Mouse (Mus musculus) stomach, embryonic 14.5 days (tissue): Measurements from ENCODE around the gene Pex16. TPM values are rescaled to one million over a fixed set of nuclear protein-coding genes. Genes with fewer than 3 reads are reported as not detected.
A peak's percentile ranks its signal among the peaks of the same experiment; 100 is the strongest.

Experiments
- ATAC-seq: fragments of 200-750 bp; cut with Nextera tagmentation; 2 replicates; pipeline ENCODE4 v1.8.0; 2017; ENCODE audit warnings: low read depth, moderate TSS enrichment; ENCODE audit not compliant: insufficient number of reproducible peaks, insufficient read depth, low FRiP score
- H3K27ac ChIP-seq: fragments of 300-500 bp; sonication (generic); 2 replicates; pipeline ENCODE4 v1.5.1; 2014; ENCODE audit warnings: mild to moderate bottlenecking, low read length, moderate library complexity, mixed read lengths
- H3K27me3 ChIP-seq: fragments of 300-500 bp; sonication (generic); 2 replicates; pipeline ENCODE4 v1.6.1; 2014; ENCODE audit warnings: low read length, control low read depth, mixed read lengths; ENCODE audit not compliant: control insufficient read depth, insufficient read depth
- H3K36me3 ChIP-seq: fragments of 300-500 bp; sonication (generic); 2 replicates; pipeline ENCODE4 v1.6.1; 2014; ENCODE audit warnings: mild to moderate bottlenecking, control low read depth, low read length, moderate library complexity, mixed read lengths; ENCODE audit not compliant: control insufficient read depth, insufficient read depth
- H3K4me1 ChIP-seq: fragments of 300-500 bp; sonication (generic); 2 replicates; pipeline ENCODE4 v1.6.1; 2014; ENCODE audit warnings: low read length, control low read depth, mixed read lengths; ENCODE audit not compliant: control insufficient read depth, insufficient read depth
- H3K4me2 ChIP-seq: fragments of 300-500 bp; sonication (generic); replicated peaks from 2 replicates; pipeline ENCODE4 v1.6.1; 2014; ENCODE audit warnings: low read depth, low read length, control low read depth
- H3K4me3 ChIP-seq: fragments of 300-500 bp; sonication (generic); 2 replicates; pipeline ENCODE4 v1.5.1; 2014; ENCODE audit warnings: low read depth, low read length, control low read depth
- H3K9ac ChIP-seq: fragments of 300-500 bp; sonication (generic); replicated peaks from 2 replicates; pipeline ENCODE4 v1.6.1; 2014; ENCODE audit warnings: low read depth, mild to moderate bottlenecking, control low read depth, low read length, moderate library complexity, mixed read lengths
- H3K9me3 ChIP-seq: fragments of 300-500 bp; sonication (generic); 2 replicates; pipeline ENCODE4 v1.6.1; 2016; ENCODE audit warnings: low read depth, low read length, control low read depth; ENCODE audit not compliant: control insufficient read depth
- WGBS: fragments of 180-500 bp; shearing (Covaris S2); extraction: QIAGEN DNeasy Blood & Tissue Kit; methylation state at CpG from one replicate; pipeline ENCODE4 v1.1.7; 2014; 5-methylcytosine and 5-hydroxymethylcytosine counted together
- polyA plus RNA-seq: library from polyadenylated mRNA; unstranded; fragments of >200 nt; fragmentation: Nextera tagmentation; extraction: Ambion mirVana; gene quantifications from 2 replicates; pipeline ENCODE4 v1.2.1, GENCODE M21; 2014

The Pex16 gene
- polyA plus RNA-seq, 1 experiment from 2014 or later = 23.2 TPM

DNA sequence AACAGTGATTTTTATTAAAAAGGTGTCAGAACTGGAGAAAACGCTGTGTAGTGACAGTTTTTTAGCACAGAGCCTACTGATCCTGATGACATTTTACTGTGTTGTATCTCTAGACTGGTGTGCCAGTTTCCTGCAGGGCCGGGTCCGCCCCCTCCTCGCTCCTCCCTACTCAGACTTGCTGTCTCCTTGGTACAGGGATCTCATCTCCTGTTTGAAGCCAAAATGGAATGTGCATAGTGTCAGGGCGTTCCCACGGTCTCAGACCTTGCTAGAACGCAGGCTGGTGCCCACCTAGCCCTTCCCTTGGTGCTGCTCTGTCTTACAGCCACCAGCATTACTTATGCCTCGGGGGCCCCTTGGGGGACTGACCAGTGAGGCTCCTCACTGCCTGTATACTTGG lies 12.7 kb upstream of the Pex16 start:
- no peak for ATAC-seq
- peaks cover 33% of the 10 kb centered on the region for H3K36me3 ChIP-seq
- no peaks in the 10 kb centered on the region for H3K9me3 ChIP-seq
- no peak overlapping the region for H3K27ac ChIP-seq
- no peaks in the 10 kb centered on the region for H3K4me1 ChIP-seq
- WGBS = 87% methylated on average over 8 of the region's 8 CpGs
- H3K9ac ChIP-seq = no peak overlapping the region
- H3K27me3 ChIP-seq = no peaks in the 10 kb centered on the region
- no peak overlapping the region for H3K4me2 ChIP-seq
- no peak overlapping the region for H3K4me3 ChIP-seq

- ATAC-seq = no peak
- Histone ChIP-seq H3K27ac (no peak overlapping the region), H3K36me3 (peaks cover 25% of the 10 kb centered on the region), H3K4me3 (no peak overlapping the region), H3K9ac (no peak overlapping the region), H3K27me3 (no peaks in the 10 kb centered on the region), H3K9me3 (no peaks in the 10 kb centered on the region), H3K4me2 (no peak overlapping the region), H3K4me1 (no peaks in the 10 kb centered on the region)
- WGBS = 90% methylated on average over 6 of the region's 6 CpGs
Observed at GRCm38 (mm10) chr2:92362571-92363228, 11.8 kb upstream of the Pex16 start.

DNA sequence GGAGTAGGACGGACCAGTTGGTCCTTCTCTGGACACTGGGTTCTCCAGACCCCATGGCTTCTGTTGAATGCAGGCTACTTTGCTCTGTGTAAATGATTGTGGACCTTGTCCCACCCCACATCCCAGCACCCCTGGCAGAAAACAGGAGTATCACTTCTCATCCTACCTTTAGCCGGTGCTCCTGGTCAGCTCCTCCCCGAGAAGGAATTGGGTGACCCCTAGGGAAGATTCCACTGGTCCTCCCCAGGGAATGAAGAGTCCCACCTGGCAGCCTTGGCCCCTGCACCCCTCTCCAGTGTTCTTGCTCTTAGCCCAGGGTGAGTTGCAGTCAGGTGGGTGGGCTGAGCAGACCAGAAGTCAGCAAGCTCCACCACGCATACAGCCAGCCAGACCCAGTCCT lies 10.4 kb upstream of the Pex16 start:
- H3K36me3 ChIP-seq = peaks cover 15% of the 10 kb centered on the region
- WGBS = 84% methylated on average over 4 of the region's 4 CpGs
- no peak overlapping the region for H3K4me3 ChIP-seq
- no peaks in the 10 kb centered on the region for H3K4me1 ChIP-seq
- H3K27me3 ChIP-seq = no peaks in the 10 kb centered on the region
- H3K9me3 ChIP-seq = no peaks in the 10 kb centered on the region
- no peak overlapping the region for H3K27ac ChIP-seq
- no peak for ATAC-seq
- H3K9ac ChIP-seq = no peak overlapping the region
- H3K4me2 ChIP-seq = no peak overlapping the region

DNA sequence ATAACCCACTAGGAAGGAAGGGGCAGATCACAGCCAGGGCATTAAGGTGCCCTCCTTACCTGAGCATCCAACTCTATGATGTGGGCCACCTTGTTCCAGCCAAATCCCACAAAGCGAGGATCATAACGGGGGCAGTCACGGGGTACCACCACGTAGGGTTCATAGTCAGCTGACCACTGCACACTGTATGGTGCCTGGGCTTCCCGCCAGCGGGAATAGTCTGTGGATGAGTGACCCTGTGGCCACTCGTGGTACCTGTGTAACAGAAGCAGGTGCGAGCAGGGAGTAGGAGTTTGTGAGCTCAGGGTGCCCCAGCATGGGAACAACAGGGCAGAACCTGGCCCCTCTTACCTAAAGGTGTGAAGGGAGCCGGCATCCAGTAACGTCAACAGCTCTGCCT lies 8.9 kb upstream of the Pex16 start:
- Histone ChIP-seq H3K4me2 (no peak overlapping the region), H3K27ac (no peak overlapping the region), H3K27me3 (no peaks in the 10 kb centered on the region), H3K9me3 (no peaks in the 10 kb centered on the region), H3K4me3 (no peak overlapping the region), H3K36me3 (peaks cover 6% of the 10 kb centered on the region; the same call in 1 of the 2 replicates), H3K4me1 (no peaks in the 10 kb centered on the region; the same call in 1 of the 2 replicates), H3K9ac (no peak overlapping the region)
- ATAC-seq = no peak
- 91% methylated on average over 10 of the region's 10 CpGs for WGBS

DNA sequence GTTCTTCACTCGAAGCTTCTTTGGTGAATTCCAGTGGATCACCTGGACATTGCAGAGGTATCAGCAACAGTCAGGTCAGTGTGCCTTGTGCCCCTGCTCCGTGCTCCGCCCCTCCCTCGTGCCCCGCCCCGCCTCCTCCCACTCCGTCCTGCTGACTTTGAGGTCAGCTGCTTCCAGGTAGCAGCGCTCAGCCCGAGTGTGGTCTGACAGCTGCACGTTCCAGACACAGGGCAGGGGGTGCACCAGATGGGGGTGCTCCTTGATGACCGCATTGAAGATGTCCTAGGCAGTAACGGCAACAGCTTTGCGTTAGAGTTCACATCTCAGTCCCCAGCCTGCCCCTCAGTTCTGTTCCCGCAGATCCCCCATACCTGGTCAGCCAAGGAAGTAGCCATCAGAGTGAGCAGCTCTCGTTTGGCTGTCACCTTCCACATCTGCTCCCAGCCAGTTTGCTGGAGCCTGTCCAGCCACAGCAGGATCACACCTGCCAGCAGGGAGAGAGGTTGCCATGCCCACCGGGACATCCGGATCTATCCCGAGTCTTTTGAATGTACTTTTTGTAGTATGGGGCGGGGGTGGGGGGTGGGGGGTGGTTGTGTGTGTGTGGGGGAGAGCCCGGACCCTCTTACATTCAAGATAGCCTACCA lies 7.0 kb upstream of the Pex16 start:
- no peaks in the 10 kb centered on the region for H3K27me3 ChIP-seq
- H3K9ac ChIP-seq = no peak overlapping the region
- ATAC-seq = no peak
- H3K4me2 ChIP-seq = no peak overlapping the region
- no peaks in the 10 kb centered on the region for H3K9me3 ChIP-seq
- WGBS = 25% methylated on average over 20 of the region's 20 CpGs
- H3K4me3 ChIP-seq = no peak overlapping the region
- no peak overlapping the region for H3K27ac ChIP-seq
- peaks cover 3% of the 10 kb centered on the region; the same call in 1 of the 2 replicates for H3K36me3 ChIP-seq
- H3K4me1 ChIP-seq = peaks cover 17% of the 10 kb centered on the region

- Histone ChIP-seq H3K4me1 (peaks cover 23% of the 10 kb centered on the region), H3K27ac (no peak overlapping the region), H3K9me3 (no peaks in the 10 kb centered on the region), H3K9ac (peak overlapping the region; percentile 15; the same call in 1 of the 2 replicates), H3K4me3 (peak overlapping the region; percentile 34), H3K27me3 (no peaks in the 10 kb centered on the region), H3K36me3 (no peaks in the 10 kb centered on the region), H3K4me2 (peak overlapping the region; percentile 54)
- ATAC-seq = no peak
- WGBS = 8% methylated on average over 19 of the region's 19 CpGs
Observed at GRCm38 (mm10) chr2:92370375-92370774, 4.1 kb upstream of the Pex16 start.

- Histone ChIP-seq H3K27me3 (no peaks in the 10 kb centered on the region), H3K27ac (peak overlapping the region; percentile 82), H3K4me1 (peaks cover 28% of the 10 kb centered on the region), H3K9me3 (no peaks in the 10 kb centered on the region), H3K36me3 (no peaks in the 10 kb centered on the region), H3K4me3 (peak overlapping the region; percentile 34), H3K9ac (peak overlapping the region; percentile 15; the same call in 1 of the 2 replicates), H3K4me2 (peak overlapping the region; percentile 54)
- ATAC-seq = peak; percentile 59
- 2% methylated on average over 45 of the region's 45 CpGs for WGBS
Observed at GRCm38 (mm10) chr2:92370821-92371805, 3.4 kb upstream of the Pex16 start.

- 25% methylated on average over 10 of the region's 10 CpGs for WGBS
- Histone ChIP-seq H3K36me3 (no peaks in the 10 kb centered on the region), H3K9ac (no peak overlapping the region), H3K4me2 (no peak overlapping the region), H3K9me3 (no peaks in the 10 kb centered on the region), H3K27me3 (no peaks in the 10 kb centered on the region), H3K27ac (peak overlapping the region; percentile 82), H3K4me1 (peaks cover 31% of the 10 kb centered on the region), H3K4me3 (no peak overlapping the region)
- ATAC-seq = no peak
Observed at GRCm38 (mm10) chr2:92371971-92372690, 2.3 kb upstream of the Pex16 start.
